Mouse (Mus musculus) heart, postnatal 0 days (tissue): ENCODE data around the gene Plekhh2.

Experiments used
- CTCF ChIP-seq: IDR thresholded peaks from 2 replicates; pipeline ENCODE4 v1.5.1; 2016; ENCODE audit warnings: antibody characterized with exemption, control low read depth, low read depth
- EP300 ChIP-seq: IDR thresholded peaks from 2 replicates; pipeline ENCODE4 v1.6.1; 2016; ENCODE audit warnings: antibody characterized with exemption, low read depth

DNA sequence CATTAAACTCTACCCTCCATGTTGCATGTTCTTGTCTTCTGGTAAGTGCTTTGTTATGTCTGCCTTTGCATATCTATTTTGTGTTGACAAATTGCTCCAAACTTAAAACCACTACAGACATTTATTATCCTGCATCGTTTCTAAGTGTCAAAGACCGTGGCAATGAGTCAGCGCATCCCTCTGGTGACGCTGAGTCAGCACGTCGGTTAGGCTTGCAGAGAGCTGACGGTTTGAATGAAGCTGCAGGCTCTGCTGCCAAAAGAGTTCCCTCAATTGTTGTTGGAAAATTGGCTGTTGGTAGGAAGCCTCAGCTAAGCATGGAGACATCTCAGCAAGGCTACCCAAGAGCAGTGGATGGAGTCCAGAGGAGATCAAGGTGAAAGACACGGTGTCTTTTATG is 28.9 kb downstream of the Plekhh2 start:
- TF ChIP-seq EP300, result no peak
- TF ChIP-seq CTCF, result no peak
